Mouse (Mus musculus): ENCODE measurements around the gene Gm35549. TPM values are rescaled to one million over a fixed set of nuclear protein-coding genes. Genes with fewer than 3 reads are reported as not detected.
"Not testable (repeated sequence)": the region's sequence is repeated elsewhere in the genome, so short reads cannot be mapped to it uniquely, and the experiment has no call there.

The Gm35549 gene
- total RNA-seq (2018; cell fraction: chromatin; rRNA removed), result not detected
- total RNA-seq (2018; cell fraction: cytosol; rRNA removed), result not detected
- total RNA-seq (2018; cell fraction: nucleus; rRNA removed), result not detected
- polyA plus RNA-seq (2018), result not detected in 3 replicates

DNA sequence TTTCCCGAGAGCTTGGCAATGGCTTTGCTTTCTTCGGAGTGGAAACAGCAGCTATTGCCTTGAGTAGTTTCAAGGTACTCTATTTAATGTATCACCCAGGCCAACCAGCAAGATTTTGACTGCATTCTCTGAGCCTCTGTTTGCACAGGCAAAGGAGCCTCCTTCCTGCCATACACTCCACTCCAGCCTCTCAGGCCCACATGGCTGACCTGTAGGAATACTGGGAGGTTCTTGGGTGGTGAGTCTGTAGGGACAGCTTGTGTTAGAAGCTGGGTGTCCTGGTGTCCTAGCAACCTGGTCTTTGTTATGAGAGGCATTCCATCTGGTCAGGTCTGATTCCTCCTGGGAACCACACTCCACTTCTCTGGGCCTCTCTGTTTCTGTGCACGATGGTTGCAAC, at the start of gene Gm35549:
Gene Gm35549, minus strand, starts transcription at position 276 of the 400 bp plus-strand sequence.
- Histone ChIP-seq H3K4me3 (ENCODE audit: inconsistent target) (no peak within 1 kb of the TSS), H3K36me3 (ENCODE audit: inconsistent target) (no peaks in the 10 kb centered on the region), H3K79me2 (ENCODE audit: inconsistent target) (no peaks in the 10 kb centered on the region), H3K27ac (no peak within 1 kb of the TSS)
- whole genome bisulfite sequencing (ENCODE audit: missing documents), result 95% methylated on average over 3 of the region's 3 CpGs

DNA sequence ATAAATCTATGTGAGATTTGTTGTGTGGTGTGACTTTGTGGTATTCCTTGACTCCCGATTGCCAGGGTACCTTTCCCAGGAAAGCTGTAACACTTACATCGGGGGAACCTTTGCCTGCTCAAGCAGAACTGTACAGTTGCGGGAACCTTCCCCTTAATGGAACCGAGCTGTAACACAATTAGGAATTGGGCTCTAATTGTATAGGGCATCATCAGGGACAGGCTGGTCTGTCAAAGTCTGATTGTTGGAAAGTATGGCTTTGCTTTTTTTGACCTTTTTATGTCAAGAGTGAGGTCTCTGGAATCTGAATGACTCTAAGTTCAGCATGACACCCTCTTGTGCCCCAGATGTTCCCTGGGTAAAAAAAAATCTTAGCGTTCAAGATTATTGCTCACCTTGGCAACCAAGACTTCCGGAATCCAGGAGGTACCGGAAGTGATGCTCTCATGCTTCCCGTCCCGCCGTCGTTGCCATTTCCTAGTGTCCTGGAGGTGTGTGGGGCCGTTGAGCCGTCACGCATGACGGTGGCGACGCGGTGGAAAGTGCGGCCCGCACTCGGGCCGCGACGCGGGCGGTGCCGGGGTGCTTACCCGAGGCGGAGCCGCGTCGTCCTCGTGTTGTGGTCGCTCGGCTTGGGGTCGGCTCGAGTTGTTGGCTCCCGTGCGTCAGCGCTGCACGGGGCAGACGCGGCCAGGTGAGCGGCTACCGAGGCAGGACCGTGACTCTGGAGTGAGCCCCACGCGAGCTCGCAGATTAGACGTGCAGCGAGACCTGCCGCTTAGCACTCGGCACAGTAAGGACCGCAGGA, 42.7 kb upstream of the Gm35549 start:
- Histone ChIP-seq H3K4me3 (ENCODE audit: inconsistent target) (peak overlapping the region; percentile 27), H3K27ac (no peak overlapping the region), H3K79me2 (ENCODE audit: inconsistent target) (no peaks in the 10 kb centered on the region), H3K36me3 (ENCODE audit: inconsistent target) (no peaks in the 10 kb centered on the region)
- WGBS (ENCODE audit: missing documents), result 10% methylated on average over 50 of the region's 54 CpGs

DNA sequence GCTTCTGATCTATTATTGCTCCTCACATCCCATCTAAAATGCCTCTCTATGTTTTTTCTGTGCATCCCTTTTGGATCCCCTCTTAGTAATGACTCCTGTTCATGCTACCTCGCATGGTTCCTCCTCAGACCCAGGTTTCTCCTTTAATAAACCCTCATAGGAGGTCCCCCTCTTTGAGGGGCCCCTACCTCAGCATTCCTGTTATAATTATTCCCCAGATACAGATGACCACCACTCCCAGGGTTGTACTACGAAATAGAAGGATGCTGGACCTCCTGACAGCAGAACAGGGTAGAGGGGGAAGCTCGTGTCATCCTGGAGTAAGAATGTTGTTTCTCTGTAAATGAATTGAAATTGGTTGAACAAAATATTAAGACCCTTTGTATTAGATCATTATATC, 41.5 kb upstream of the Gm35549 start, which contains the start of gene Zkscan7:
Gene Zkscan7, plus strand, starts transcription at position 301 of the 400 bp plus-strand sequence.
- Histone ChIP-seq H3K4me3 (ENCODE audit: inconsistent target) (peak within 1 kb of the TSS; percentile 8; the same call in 1 of the 2 replicates), H3K36me3 (ENCODE audit: inconsistent target) (no peaks in the 10 kb centered on the region)
- 86% methylated on average over 3 of the region's 3 CpGs for WGBS (ENCODE audit: missing documents)

DNA sequence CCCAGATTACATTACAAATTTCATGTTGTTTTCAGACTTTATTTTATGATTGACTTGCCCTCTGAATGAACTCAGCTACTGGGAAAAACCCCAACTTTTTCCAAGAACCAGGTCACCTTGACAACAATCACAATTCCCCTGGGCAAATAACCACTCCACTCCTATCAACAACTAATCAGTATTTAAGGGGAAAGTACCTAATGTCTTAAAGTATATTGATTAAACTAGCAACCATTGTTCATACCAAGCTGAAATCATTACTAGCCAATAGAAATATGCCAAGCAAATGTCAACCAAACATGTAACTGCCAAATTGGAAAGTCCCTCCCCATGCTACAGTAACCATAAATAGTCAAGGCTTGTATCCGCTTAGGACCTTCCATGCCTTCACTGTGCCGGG, 31.3 kb upstream of the Gm35549 start:
- H3K4me3 ChIP-seq (ENCODE audit: inconsistent target), result no peak overlapping the region
- 83% methylated on average over 2 of the region's 2 CpGs for WGBS (ENCODE audit: missing documents)
- no peaks in the 10 kb centered on the region for H3K79me2 ChIP-seq (ENCODE audit: inconsistent target)
- no peaks in the 10 kb centered on the region for H3K36me3 ChIP-seq (ENCODE audit: inconsistent target)
- H3K27ac ChIP-seq, result no peak overlapping the region

More for the DNA sequence above, 41.5 kb upstream of the Gm35549 start, which contains the start of gene Zkscan7:
- Histone ChIP-seq H3K27ac (no peak within 1 kb of the TSS), H3K79me2 (ENCODE audit: inconsistent target) (no peaks in the 10 kb centered on the region)

DNA sequence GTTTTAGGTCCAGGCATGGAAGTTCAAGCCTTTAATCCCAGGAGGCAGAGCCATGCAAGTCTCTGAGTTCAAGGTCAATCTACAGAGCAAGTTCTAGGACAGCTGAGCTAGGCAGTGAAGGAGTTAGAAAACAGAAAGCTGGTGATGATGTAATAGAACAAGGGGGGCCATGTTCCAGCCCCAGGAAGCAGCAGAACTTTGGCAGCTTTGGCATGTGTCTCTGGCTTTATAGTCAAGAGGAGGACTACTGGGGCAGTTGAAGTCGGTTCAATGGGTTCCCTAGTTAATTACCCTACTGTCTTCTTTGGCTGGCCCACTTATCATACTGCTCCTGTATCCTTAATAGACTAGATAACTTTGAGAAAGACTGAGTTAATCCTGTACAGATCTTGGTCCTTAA, 30.8 kb upstream of the Gm35549 start:
- Histone ChIP-seq H3K4me3 (ENCODE audit: inconsistent target) (no peak overlapping the region), H3K36me3 (ENCODE audit: inconsistent target) (no peaks in the 10 kb centered on the region), H3K27ac (no peak overlapping the region), H3K79me2 (ENCODE audit: inconsistent target) (no peaks in the 10 kb centered on the region)
- 67% methylated on average over 1 of the region's 1 CpGs for WGBS (ENCODE audit: missing documents)

DNA sequence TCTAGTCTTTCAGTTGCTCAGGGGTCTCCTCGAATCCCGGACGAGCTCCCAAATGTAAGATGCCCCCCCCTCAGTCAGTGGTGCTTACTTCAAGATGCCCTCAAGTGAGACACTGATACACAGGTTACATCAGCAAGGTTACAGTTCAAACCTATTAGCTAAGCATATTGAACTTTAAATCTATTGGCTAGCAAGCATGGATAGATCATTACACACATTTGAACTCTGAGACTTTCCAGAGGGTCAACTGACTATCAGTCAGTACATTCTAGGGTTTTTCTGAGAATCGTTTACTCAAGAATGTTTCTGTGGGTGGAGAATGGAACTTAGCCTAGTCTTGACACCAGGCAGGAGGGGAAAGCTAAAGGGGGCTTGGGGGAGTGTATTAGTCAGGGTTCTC, 28.8 kb upstream of the Gm35549 start:
- Histone ChIP-seq H3K79me2 (ENCODE audit: inconsistent target) (no peaks in the 10 kb centered on the region), H3K27ac (no peak overlapping the region), H3K4me3 (ENCODE audit: inconsistent target) (no peak overlapping the region), H3K36me3 (ENCODE audit: inconsistent target) (no peaks in the 10 kb centered on the region)
- WGBS (ENCODE audit: missing documents), result 92% methylated on average over 4 of the region's 4 CpGs

DNA sequence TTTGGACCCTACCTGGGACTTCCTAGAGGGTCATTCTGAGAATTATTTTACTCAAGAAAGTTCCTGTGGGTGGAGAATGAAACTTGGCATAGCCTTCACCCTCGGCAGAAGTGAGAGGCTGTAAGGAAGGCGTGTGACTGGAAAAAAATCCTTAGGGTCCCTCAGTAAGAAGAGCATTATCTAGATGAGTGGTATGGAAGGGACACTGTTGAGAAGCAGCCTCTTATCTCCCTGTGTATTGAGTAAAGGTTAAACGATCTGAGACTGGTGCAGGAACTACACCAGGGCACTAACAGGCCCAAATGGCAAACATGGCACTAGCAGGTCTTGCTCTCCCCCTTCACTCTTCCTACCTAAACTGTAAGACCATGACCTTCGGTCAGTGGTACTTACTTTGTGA, 22.4 kb upstream of the Gm35549 start:
- Histone ChIP-seq H3K79me2 (ENCODE audit: inconsistent target) (peaks cover 44% of the 10 kb centered on the region), H3K36me3 (ENCODE audit: inconsistent target) (peaks cover 15% of the 10 kb centered on the region), H3K4me3 (ENCODE audit: inconsistent target) (no peak overlapping the region), H3K27ac (no peak overlapping the region)
- 75% methylated on average over 4 of the region's 4 CpGs for WGBS (ENCODE audit: missing documents)

DNA sequence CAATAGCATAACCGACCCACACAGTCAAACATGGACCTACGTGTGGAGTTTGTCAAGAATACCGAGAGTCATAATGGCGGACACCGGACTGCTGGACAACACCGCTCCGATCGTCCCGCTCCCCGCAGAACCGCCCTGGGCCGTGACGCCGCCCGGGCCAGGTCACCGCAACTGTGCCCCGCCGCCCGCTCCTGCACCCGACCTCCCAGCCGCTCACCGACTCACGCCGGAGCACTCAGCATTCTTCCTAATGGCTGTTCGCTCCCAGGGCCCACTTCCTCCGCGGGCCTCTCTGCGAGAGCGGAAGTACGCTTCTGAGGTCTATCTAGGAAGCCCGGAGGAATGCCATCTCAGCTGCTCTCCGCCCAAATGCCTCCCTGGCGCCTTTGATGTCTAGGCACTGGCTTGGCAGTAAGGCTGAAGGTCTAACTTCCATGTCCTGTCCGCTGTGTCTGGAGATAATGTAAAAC, 21.9 kb upstream of the Gm35549 start, which contains the start of gene Zfp445:
Gene Zfp445, minus strand, starts transcription at position 310 of the 470 bp plus-strand sequence.
- Histone ChIP-seq H3K79me2 (ENCODE audit: inconsistent target) (peaks cover 45% of the 10 kb centered on the region), H3K27ac (peak within 1 kb of the TSS; percentile 29), H3K36me3 (ENCODE audit: inconsistent target) (peaks cover 17% of the 10 kb centered on the region), H3K4me3 (ENCODE audit: inconsistent target) (peak within 1 kb of the TSS; percentile 83)
- 2% methylated on average over 34 of the region's 34 CpGs for WGBS (ENCODE audit: missing documents)

DNA sequence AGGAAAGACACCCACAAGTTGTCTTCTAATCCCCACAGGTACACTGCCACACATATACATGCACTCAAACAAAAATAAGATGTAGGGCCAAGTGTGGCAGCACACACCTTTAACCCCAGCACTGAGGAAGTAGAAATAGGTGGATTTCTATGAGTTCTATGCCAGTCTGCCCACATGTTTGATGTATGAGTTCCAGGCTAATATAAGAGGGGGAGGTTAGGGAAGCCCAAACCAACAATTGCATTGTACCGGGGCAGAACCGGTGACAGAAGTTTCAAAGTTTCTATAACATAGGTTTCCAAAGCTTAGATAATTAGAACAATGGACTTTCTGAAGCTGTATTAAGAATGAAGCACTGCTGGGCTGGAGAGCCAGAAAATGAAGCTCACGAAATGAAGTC, 21.0 kb upstream of the Gm35549 start:
- Histone ChIP-seq H3K27ac (no peak overlapping the region), H3K4me3 (ENCODE audit: inconsistent target) (peak overlapping the region; percentile 83), H3K36me3 (ENCODE audit: inconsistent target) (peaks cover 23% of the 10 kb centered on the region), H3K79me2 (ENCODE audit: inconsistent target) (peaks cover 51% of the 10 kb centered on the region)
- 60% methylated on average over 3 of the region's 3 CpGs for WGBS (ENCODE audit: missing documents)

DNA sequence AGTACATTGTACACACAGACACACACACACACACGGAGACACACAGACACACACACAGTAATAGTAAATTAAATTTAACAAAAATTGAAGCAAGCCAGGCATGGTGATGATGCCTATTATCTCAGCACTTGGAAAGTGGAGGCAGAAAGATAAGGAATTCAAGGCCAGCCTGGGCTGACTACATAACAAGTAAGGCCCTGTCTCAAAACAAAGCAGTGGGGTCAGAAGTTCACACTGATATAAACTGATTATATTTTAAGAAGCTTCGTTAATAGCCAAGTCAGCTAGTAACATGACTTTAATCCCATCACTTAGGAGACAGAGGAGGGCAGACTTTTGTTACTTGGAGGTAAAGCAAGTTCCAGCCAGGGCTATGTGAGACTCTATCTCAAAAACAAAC, 19.9 kb upstream of the Gm35549 start:
- H3K79me2 ChIP-seq (ENCODE audit: inconsistent target), result peaks cover 62% of the 10 kb centered on the region
- H3K36me3 ChIP-seq (ENCODE audit: inconsistent target), result peaks cover 34% of the 10 kb centered on the region
- WGBS (ENCODE audit: missing documents), result 96% methylated on average over 2 of the region's 2 CpGs
- no peak overlapping the region for H3K27ac ChIP-seq
- H3K4me3 ChIP-seq (ENCODE audit: inconsistent target), result no peak overlapping the region

DNA sequence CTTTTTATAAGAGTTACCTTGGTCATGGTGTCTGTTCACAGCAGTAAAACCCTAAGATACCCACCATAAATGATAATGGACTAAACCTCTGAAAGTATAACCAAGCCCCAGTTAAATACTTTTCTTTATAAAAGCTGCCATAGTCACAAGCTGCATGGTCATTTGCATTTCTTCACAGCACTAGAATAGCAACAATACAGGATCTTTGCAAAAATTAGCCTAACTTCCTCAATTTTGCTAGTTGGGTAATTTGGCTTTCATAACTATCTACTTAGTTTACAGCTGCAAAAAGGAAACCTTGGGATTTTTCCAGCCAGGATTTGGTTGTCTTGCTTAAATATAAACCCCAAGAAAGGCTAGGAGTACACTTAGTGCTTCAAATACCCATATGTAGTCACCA, 16.9 kb upstream of the Gm35549 start:
- no peak overlapping the region for H3K4me3 ChIP-seq (ENCODE audit: inconsistent target)
- peaks cover 66% of the 10 kb centered on the region for H3K79me2 ChIP-seq (ENCODE audit: inconsistent target)
- H3K36me3 ChIP-seq (ENCODE audit: inconsistent target), result peaks cover 63% of the 10 kb centered on the region
- peak overlapping the region; percentile 43 for H3K27ac ChIP-seq

DNA sequence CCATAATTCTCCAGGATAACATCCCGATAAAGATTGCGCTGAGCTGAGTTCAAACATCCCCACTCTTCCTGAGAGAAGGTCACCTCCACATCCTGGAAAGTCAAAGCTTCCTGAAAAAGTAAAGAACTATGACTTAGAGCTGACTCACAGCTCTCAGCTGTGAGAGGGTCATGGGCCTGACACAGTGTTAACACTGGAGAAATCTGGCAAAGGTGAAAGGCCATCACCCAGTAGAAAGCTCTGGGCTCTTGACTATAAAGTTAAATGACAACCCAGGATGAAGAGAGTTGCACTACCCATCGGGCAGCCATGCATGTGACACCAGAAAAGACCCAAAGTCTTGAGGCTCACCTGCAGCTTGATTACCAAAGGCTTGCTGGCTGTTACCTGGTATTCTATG, 12.9 kb upstream of the Gm35549 start:
- H3K4me3 ChIP-seq (ENCODE audit: inconsistent target), result no peak overlapping the region
- H3K79me2 ChIP-seq (ENCODE audit: inconsistent target), result peaks cover 27% of the 10 kb centered on the region
- H3K27ac ChIP-seq, result no peak overlapping the region
- peaks cover 90% of the 10 kb centered on the region for H3K36me3 ChIP-seq (ENCODE audit: inconsistent target)
- WGBS (ENCODE audit: missing documents), result 98% methylated on average over 3 of the region's 3 CpGs

DNA sequence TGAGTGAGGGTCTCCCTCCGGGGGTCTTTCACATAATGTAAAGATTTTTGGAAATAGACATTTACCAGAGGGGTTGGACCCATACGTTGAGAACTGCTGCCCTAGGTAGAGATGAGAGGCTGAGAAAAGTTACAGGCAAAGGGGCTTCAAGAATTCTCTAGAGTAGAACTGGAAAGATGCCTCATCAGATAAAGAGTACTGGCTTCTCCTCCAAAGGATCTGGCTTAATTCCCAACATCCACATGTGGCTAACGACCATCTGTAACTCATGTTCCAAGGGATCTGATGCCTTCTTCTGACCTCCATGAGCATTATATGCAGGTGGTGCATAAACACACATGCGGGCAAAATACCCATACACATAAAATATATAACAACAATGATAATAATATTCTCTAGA, 11.8 kb upstream of the Gm35549 start:
- Histone ChIP-seq H3K36me3 (ENCODE audit: inconsistent target) (peaks cover 89% of the 10 kb centered on the region), H3K27ac (no peak overlapping the region), H3K79me2 (ENCODE audit: inconsistent target) (peaks cover 21% of the 10 kb centered on the region), H3K4me3 (ENCODE audit: inconsistent target) (no peak overlapping the region)
- 97% methylated on average over 4 of the region's 4 CpGs for WGBS (ENCODE audit: missing documents)

DNA sequence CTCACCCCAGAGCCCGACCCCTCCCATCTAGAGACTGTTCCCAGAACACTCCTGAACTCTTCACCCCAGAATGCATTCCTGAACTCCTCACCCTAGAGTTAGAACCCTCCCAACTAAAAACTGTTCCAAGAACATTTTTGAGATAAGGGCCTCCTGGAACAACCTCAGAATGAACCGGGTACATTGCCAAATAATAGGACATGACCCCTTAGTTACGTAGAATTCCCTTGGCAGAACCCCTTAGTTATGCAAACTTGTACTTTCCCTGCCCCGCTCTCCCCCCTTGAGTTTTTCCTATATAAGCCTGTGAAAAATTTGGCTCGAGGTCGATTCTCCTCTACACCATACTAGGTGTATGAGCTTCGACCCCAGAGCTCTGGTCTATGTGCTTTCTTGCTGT, 11.3 kb upstream of the Gm35549 start:
- peaks cover 91% of the 10 kb centered on the region for H3K36me3 ChIP-seq (ENCODE audit: inconsistent target)
- not testable (repeated sequence) for H3K4me3 ChIP-seq (ENCODE audit: inconsistent target); H3K27ac ChIP-seq
- no CpG with 5 or more reads among the region's 7 CpGs for WGBS (ENCODE audit: missing documents)
- peaks cover 18% of the 10 kb centered on the region for H3K79me2 ChIP-seq (ENCODE audit: inconsistent target)

DNA sequence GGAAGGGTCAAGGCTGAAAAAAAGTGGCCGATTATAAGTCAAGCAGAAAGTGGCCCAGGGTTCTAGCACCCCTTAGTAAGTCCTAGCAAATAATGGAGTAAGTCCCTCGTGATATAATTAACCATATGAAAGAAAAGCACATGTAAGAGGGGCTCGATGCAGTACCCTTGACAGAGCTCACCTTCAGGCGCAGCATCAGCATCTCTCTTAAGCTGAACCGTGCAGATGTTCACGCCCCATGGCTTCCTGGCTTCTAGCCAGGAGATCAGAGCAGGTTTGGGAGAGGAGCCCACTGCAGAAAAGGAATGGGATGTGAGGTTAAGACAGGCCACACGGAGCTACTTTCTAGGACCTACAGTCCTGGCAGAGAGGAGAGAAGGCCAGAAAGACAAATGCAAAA, 10.7 kb upstream of the Gm35549 start:
- Histone ChIP-seq H3K4me3 (ENCODE audit: inconsistent target) (no peak overlapping the region), H3K79me2 (ENCODE audit: inconsistent target) (peaks cover 11% of the 10 kb centered on the region; the same call in 1 of the 2 replicates), H3K36me3 (ENCODE audit: inconsistent target) (peaks cover 91% of the 10 kb centered on the region), H3K27ac (no peak overlapping the region)
- 99% methylated on average over 7 of the region's 7 CpGs for WGBS (ENCODE audit: missing documents)

All from macrophage (primary cell).